Mouse (Mus musculus): Measurements from ENCODE around the gene Megf11. TPM values are rescaled to one million over a fixed set of nuclear protein-coding genes. Genes with fewer than 3 reads are reported as not detected.

Gene Megf11
- polyA plus RNA-seq, 1 experiment from 2014 or later = 1.3 TPM

DNA sequence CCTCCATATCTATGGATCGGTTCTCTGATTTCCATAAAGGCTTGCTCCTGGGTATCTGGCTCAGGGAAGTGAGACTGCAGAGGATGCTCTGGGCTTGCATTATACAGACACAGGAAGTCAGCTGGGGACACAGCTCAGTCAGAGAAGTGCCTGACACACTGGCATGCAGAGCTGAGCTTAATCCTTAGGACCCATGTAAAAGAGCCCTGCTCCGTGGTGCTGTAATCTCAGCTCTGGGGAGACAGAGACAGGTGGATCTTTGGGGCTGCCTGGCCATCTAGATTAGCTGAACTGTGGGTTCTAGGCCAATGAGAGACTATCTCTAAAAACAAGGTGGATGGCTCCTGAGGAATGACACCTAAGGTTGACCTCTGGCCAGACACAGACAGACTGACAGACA is 50.7 kb downstream of the Megf11 start:
- DNase-seq (ENCODE audit: low read depth, low spot score) (no peak), ATAC-seq (no peak)
- TF ChIP-seq CTCF (IDR thresholded peaks at IDR 0.05) = no peak
- ChIA-PET CTCF (no interaction called here), POLR2A (no interaction called here)
- in situ Hi-C loops (cut with MboI; ENCODE audit: low pct_unique_long_range_greater_than_20kb) = no loop called here
- H3K27me3 ChIP-seq = no peaks in the 10 kb centered on the region

DNA sequence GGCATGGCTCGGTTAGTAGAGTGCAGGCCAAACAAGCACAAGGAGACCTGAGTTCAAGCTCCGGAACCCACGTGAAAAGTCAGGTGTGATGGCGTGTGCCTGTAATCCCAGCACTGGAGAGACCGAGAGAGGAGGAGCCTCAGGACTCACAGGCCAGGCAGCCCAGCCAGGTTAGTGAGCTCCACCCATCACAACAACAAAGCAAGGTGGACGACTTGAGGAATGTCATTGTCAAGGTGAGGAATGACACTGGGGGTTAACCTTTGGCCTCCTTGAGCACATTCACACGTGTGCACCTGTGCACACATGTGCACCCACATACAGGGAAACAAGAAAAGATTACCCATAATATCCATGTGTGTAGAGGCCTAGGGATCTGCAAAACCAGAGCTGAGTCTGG is 54.7 kb downstream of the Megf11 start:
- in situ Hi-C loops (cut with MboI; ENCODE audit: low pct_unique_long_range_greater_than_20kb) = no loop called here
- POLR2A ChIA-PET = no interaction called here
- ATAC-seq (no peak), DNase-seq (ENCODE audit: low read depth, low spot score) (no peak)
- TF ChIP-seq CTCF (IDR thresholded peaks at IDR 0.05) = no peak
- CTCF ChIA-PET = no interaction called here
- H3K27me3 ChIP-seq = peaks cover 4% of the 10 kb centered on the region

DNA sequence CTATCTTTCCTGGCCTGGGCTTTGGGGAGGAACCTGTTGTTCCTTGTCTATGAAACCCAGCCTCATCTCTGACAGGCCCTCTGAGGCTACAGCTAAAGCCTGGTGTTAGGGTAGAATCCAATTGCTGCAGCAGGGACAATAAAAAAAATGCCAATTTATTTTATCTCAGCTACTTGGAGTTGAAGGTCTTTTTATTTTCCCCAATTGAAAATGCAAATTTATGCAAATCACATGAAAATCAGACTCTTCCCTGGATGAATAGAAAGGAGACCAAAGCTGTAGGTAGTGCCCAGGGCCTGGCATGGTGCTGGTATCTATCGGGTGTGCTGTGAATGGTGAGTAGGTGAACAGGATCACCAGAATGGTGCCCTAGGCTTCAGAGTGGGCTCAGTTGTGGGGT is 60.6 kb downstream of the Megf11 start:
- ATAC-seq (no peak), DNase-seq (ENCODE audit: low read depth, low spot score) (no peak)
- ChIA-PET POLR2A (no interaction called here), CTCF (interaction anchor here (1.6 kb wide), 1 partner anchor 13 kb away, joined by 3 read pairs; no protein-coding TSS in a partner anchor)
- TF ChIP-seq CTCF (IDR thresholded peaks at IDR 0.05) = no peak
- H3K27me3 ChIP-seq = peaks cover 4% of the 10 kb centered on the region
- in situ Hi-C loops (cut with MboI; ENCODE audit: low pct_unique_long_range_greater_than_20kb) = no loop called here

- ATAC-seq (no peak), DNase-seq (ENCODE audit: low read depth, low spot score) (no peak)
- CTCF ChIA-PET = interaction anchor here (1.6 kb wide), 1 partner anchor 14 kb away, joined by 3 read pairs; no protein-coding TSS in a partner anchor
- POLR2A ChIA-PET = interaction anchor here (1.1 kb wide), 1 partner anchor 14 kb away, joined by 3 read pairs; no protein-coding TSS in a partner anchor
- no peak for TF ChIP-seq CTCF (IDR thresholded peaks at IDR 0.05)
- in situ Hi-C loops (cut with MboI; ENCODE audit: low pct_unique_long_range_greater_than_20kb) = no loop called here
- peaks cover 4% of the 10 kb centered on the region for H3K27me3 ChIP-seq
Measured at GRCm38 (mm10) chr9:64447070-64447469, 61.6 kb downstream of the Megf11 start.

- in situ Hi-C loops (cut with MboI; ENCODE audit: low pct_unique_long_range_greater_than_20kb) = no loop called here
- DNase-seq (ENCODE audit: low read depth, low spot score) (no peak), ATAC-seq (no peak)
- H3K27me3 ChIP-seq = no peaks in the 10 kb centered on the region
- POLR2A ChIA-PET = interaction anchor here (0.6 to 1.1 kb wide), 2 partner anchors 13 to 47 kb away, joined by 3 read pairs; no protein-coding TSS in a partner anchor
- CTCF ChIA-PET = no interaction called here
- TF ChIP-seq CTCF (IDR thresholded peaks at IDR 0.05) = no peak
Measured at GRCm38 (mm10) chr9:64447522-64447921, 62.1 kb downstream of the Megf11 start.

DNA sequence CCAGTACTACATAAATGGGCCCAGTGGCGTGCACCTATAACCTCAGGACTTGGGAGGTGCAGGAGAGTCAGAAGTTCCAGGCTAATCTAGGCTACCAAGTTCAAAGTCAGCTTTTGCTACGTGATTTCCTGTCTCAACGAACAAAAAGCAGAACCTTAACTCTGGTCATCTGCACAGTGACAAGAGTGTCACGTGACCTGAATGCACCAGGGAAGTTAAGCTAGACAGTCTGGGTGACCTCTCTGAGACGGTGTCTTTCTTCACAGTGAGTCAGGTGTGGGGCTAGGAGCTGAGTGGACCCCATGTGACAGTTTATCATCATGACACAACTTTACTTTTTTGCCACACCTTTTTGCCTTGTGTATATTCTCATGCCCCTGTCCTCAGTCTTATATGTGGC is 67.3 kb downstream of the Megf11 start:
- no peak for TF ChIP-seq CTCF (IDR thresholded peaks at IDR 0.05)
- in situ Hi-C loops (cut with MboI; ENCODE audit: low pct_unique_long_range_greater_than_20kb) = no loop called here
- ATAC-seq = no peak
- CTCF ChIA-PET = no interaction called here
- H3K27me3 ChIP-seq = no peaks in the 10 kb centered on the region
- DNase-seq (ENCODE audit: low read depth, low spot score) = no peak
- POLR2A ChIA-PET = no interaction called here

GRCm38 (mm10) chr9:64454196-64454595 is 68.8 kb downstream of the Megf11 start:
- ChIA-PET POLR2A (no interaction called here), CTCF (interaction anchor here (1.7 kb wide), 1 partner anchor 9 kb away, joined by 5 read pairs; no protein-coding TSS in a partner anchor)
- ATAC-seq = no peak
- no peaks in the 10 kb centered on the region for H3K27me3 ChIP-seq
- DNase-seq (ENCODE audit: low read depth, low spot score) = no peak
- TF ChIP-seq CTCF (IDR thresholded peaks at IDR 0.05) = no peak
- in situ Hi-C loops (cut with MboI; ENCODE audit: low pct_unique_long_range_greater_than_20kb) = no loop called here

GRCm38 (mm10) chr9:64455910-64456309 is 70.5 kb downstream of the Megf11 start:
- H3K27me3 ChIP-seq = no peaks in the 10 kb centered on the region
- ATAC-seq (no peak), DNase-seq (ENCODE audit: low read depth, low spot score) (no peak)
- no peak for TF ChIP-seq CTCF (IDR thresholded peaks at IDR 0.05)
- in situ Hi-C loops (cut with MboI; ENCODE audit: low pct_unique_long_range_greater_than_20kb) = no loop called here
- CTCF ChIA-PET = no interaction called here
- POLR2A ChIA-PET = interaction anchor here (1.3 kb wide), 1 partner anchor 23 kb away, joined by 5 read pairs; no protein-coding TSS in a partner anchor

DNA sequence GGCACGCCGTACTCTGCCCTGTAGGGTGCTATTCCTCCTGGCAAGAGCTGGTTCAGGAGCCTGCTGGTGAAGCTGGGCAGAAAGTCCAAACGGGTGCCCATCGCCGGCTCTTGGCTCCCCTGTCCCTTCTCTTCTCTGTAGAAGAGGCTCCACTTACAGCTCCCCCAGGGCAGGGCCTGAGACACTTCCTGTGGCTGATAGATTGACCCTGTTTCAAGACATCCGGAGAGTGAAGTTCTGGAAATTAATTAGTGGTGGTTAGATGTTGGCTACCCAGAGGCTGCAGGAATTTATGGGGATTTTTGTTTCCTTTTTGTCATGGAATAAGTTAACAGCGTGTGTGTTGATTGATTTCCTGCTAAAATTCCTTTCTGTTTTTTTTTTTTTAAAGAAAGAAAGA is 72.2 kb downstream of the Megf11 start:
- DNase-seq (ENCODE audit: low read depth, low spot score) (no peak), ATAC-seq (no peak)
- TF ChIP-seq CTCF (IDR thresholded peaks at IDR 0.05) = no peak
- in situ Hi-C loops (cut with MboI; ENCODE audit: low pct_unique_long_range_greater_than_20kb) = no loop called here
- ChIA-PET CTCF (no interaction called here), POLR2A (no interaction called here)
- no peaks in the 10 kb centered on the region for H3K27me3 ChIP-seq

- CTCF ChIA-PET = no interaction called here
- in situ Hi-C loops (cut with MboI; ENCODE audit: low pct_unique_long_range_greater_than_20kb) = no loop called here
- no peak for DNase-seq (ENCODE audit: low read depth, low spot score)
- TF ChIP-seq CTCF (IDR thresholded peaks at IDR 0.05) = no peak
- POLR2A ChIA-PET = interaction anchor here (1.2 kb wide), 1 partner anchor 14 kb away, joined by 3 read pairs; no protein-coding TSS in a partner anchor
- no peaks in the 10 kb centered on the region for H3K27me3 ChIP-seq
- ATAC-seq = no peak
Measured at GRCm38 (mm10) chr9:64461568-64462308, 76.3 kb downstream of the Megf11 start.

GRCm38 (mm10) chr9:64462870-64463269 is 77.4 kb downstream of the Megf11 start:
- CTCF ChIA-PET = interaction anchor here (0.8 to 2.0 kb wide), 2 partner anchors 9 to 85 kb away, joined by 3 to 5 read pairs; no protein-coding TSS in a partner anchor
- TF ChIP-seq CTCF (IDR thresholded peaks at IDR 0.05) = no peak

More at GRCm38 (mm10) chr9:64462870-64463269, 77.4 kb downstream of the Megf11 start:
- no peaks in the 10 kb centered on the region for H3K27me3 ChIP-seq
- POLR2A ChIA-PET = no interaction called here
- DNase-seq (ENCODE audit: low read depth, low spot score) (no peak), ATAC-seq (no peak)
- in situ Hi-C loops (cut with MboI; ENCODE audit: low pct_unique_long_range_greater_than_20kb) = no loop called here

Measured in Patski (cell line).